Mouse (Mus musculus): ENCODE results near the gene Cox6b1.

GRCm38 (mm10) chr7:30612654-30613402 lies 13.1 kb downstream of the Cox6b1 start, which contains the start of gene Upk1a:
- TF ChIP-seq POLR2A (IDR thresholded peaks at IDR 0.05; ENCODE audit: insufficient read length, low read depth) (no peak), TCF12 (IDR thresholded peaks at IDR 0.05; ENCODE audit: insufficient read depth, poor library complexity, severe bottlenecking) (no peak), E2F4 (IDR thresholded peaks at IDR 0.05; ENCODE audit: insufficient read depth) (no peak), CEBPB (IDR thresholded peaks at IDR 0.05; ENCODE audit: insufficient read depth, poor library complexity, severe bottlenecking) (no peak), POLR2AphosphoS2 (IDR thresholded peaks at IDR 0.05; ENCODE audit: insufficient read length, low read depth) (no peak), MAX (IDR thresholded peaks at IDR 0.05; ENCODE audit: low read depth) (no peak), USF1 (IDR thresholded peaks at IDR 0.05; ENCODE audit: low read depth) (no peak)
